Mouse (Mus musculus): ENCODE data around the gene 4931409K22Rik. TPM values are rescaled to one million over a fixed set of nuclear protein-coding genes. Genes with fewer than 3 reads are reported as not detected.

Gene 4931409K22Rik
- not detected for polyA plus RNA-seq (2015; fragmentation: Illumina TruSeq; extraction: RNeasy Lipid Tissue Mini Kit (QIAGEN cat#74804); ENCODE audit: low read depth, low replicate concordance)

GRCm38 (mm10) chr5:24556709-24557108, at the start of gene 4931409K22Rik:
Gene 4931409K22Rik, minus strand, starts transcription at chr5:24556809.

GRCm38 (mm10) chr5:24586547-24587199, 30.1 kb upstream of the 4931409K22Rik start, which contains the start of gene Chpf2:
Gene Chpf2, plus strand, starts transcription at chr5:24586741.

GRCm38 (mm10) chr5:24577183-24577929, 20.7 kb upstream of the 4931409K22Rik start, which contains the start of gene Abcf2:
Gene Abcf2, minus strand, starts transcription at chr5:24577467.

GRCm38 (mm10) chr5:24540387-24541143, 16.0 kb downstream of the 4931409K22Rik start, which contains the start of gene Asb10:
Gene Asb10, minus strand, starts transcription at chr5:24540978.

GRCm38 (mm10) chr5:24526889-24527230, 29.7 kb downstream of the 4931409K22Rik start, which contains the start of gene Gbx1:
Gene Gbx1, minus strand, starts transcription at chr5:24527202.

Other genes with a start within 250 kb of the 4931409K22Rik start
- 22.7 TPM for gene Kcnh2, start 205.2 kb downstream of the 4931409K22Rik start, polyA plus RNA-seq (2015; fragmentation: Illumina TruSeq; extraction: RNeasy Lipid Tissue Mini Kit (QIAGEN cat#74804); ENCODE audit: low read depth, low replicate concordance)
- gene Nos3, start 192.0 kb downstream of the 4931409K22Rik start, polyA plus RNA-seq (2015; fragmentation: Illumina TruSeq; extraction: RNeasy Lipid Tissue Mini Kit (QIAGEN cat#74804); ENCODE audit: low read depth, low replicate concordance), result 5.9 TPM
- 6.0 TPM for gene Atg9b, start 164.7 kb downstream of the 4931409K22Rik start, polyA plus RNA-seq (2015; fragmentation: Illumina TruSeq; extraction: RNeasy Lipid Tissue Mini Kit (QIAGEN cat#74804); ENCODE audit: low read depth, low replicate concordance)
- gene Abcb8, start 163.1 kb downstream of the 4931409K22Rik start, polyA plus RNA-seq (2015; fragmentation: Illumina TruSeq; extraction: RNeasy Lipid Tissue Mini Kit (QIAGEN cat#74804); ENCODE audit: low read depth, low replicate concordance), result 46.2 TPM
- 0.19 TPM for gene Asic3, start 143.4 kb downstream of the 4931409K22Rik start, polyA plus RNA-seq (2015; fragmentation: Illumina TruSeq; extraction: RNeasy Lipid Tissue Mini Kit (QIAGEN cat#74804); ENCODE audit: low read depth, low replicate concordance)
- 176 TPM for gene Cdk5, start 133.3 kb downstream of the 4931409K22Rik start, polyA plus RNA-seq (2015; fragmentation: Illumina TruSeq; extraction: RNeasy Lipid Tissue Mini Kit (QIAGEN cat#74804); ENCODE audit: low read depth, low replicate concordance)
- 30.8 TPM for gene Slc4a2, start 133.0 kb downstream of the 4931409K22Rik start, polyA plus RNA-seq (2015; fragmentation: Illumina TruSeq; extraction: RNeasy Lipid Tissue Mini Kit (QIAGEN cat#74804); ENCODE audit: low read depth, low replicate concordance)
- gene Fastk, start 111.5 kb downstream of the 4931409K22Rik start, polyA plus RNA-seq (2015; fragmentation: Illumina TruSeq; extraction: RNeasy Lipid Tissue Mini Kit (QIAGEN cat#74804); ENCODE audit: low read depth, low replicate concordance), result 114 TPM
- 35.1 TPM for gene Tmub1, start 109.0 kb downstream of the 4931409K22Rik start, polyA plus RNA-seq (2015; fragmentation: Illumina TruSeq; extraction: RNeasy Lipid Tissue Mini Kit (QIAGEN cat#74804); ENCODE audit: low read depth, low replicate concordance)
- gene Agap3, start 104.6 kb downstream of the 4931409K22Rik start, polyA plus RNA-seq (2015; fragmentation: Illumina TruSeq; extraction: RNeasy Lipid Tissue Mini Kit (QIAGEN cat#74804); ENCODE audit: low read depth, low replicate concordance), result 378 TPM
- 0.33 TPM for gene Gbx1, start 29.6 kb downstream of the 4931409K22Rik start, polyA plus RNA-seq (2015; fragmentation: Illumina TruSeq; extraction: RNeasy Lipid Tissue Mini Kit (QIAGEN cat#74804); ENCODE audit: low read depth, low replicate concordance)
- 0.24 TPM for gene Asb10, start 15.8 kb downstream of the 4931409K22Rik start, polyA plus RNA-seq (2015; fragmentation: Illumina TruSeq; extraction: RNeasy Lipid Tissue Mini Kit (QIAGEN cat#74804); ENCODE audit: low read depth, low replicate concordance)
- gene Abcf2, start 20.7 kb upstream of the 4931409K22Rik start, polyA plus RNA-seq (2015; fragmentation: Illumina TruSeq; extraction: RNeasy Lipid Tissue Mini Kit (QIAGEN cat#74804); ENCODE audit: low read depth, low replicate concordance), result 99.2 TPM
- 25.9 TPM for gene Chpf2, start 29.9 kb upstream of the 4931409K22Rik start, polyA plus RNA-seq (2015; fragmentation: Illumina TruSeq; extraction: RNeasy Lipid Tissue Mini Kit (QIAGEN cat#74804); ENCODE audit: low read depth, low replicate concordance)
- gene Smarcd3, start 67.6 kb upstream of the 4931409K22Rik start, polyA plus RNA-seq (2015; fragmentation: Illumina TruSeq; extraction: RNeasy Lipid Tissue Mini Kit (QIAGEN cat#74804); ENCODE audit: low read depth, low replicate concordance), result 96.9 TPM
- 64.9 TPM for gene Nub1, start 128.7 kb upstream of the 4931409K22Rik start, polyA plus RNA-seq (2015; fragmentation: Illumina TruSeq; extraction: RNeasy Lipid Tissue Mini Kit (QIAGEN cat#74804); ENCODE audit: low read depth, low replicate concordance)
- gene Wdr86, start 173.9 kb upstream of the 4931409K22Rik start, polyA plus RNA-seq (2015; fragmentation: Illumina TruSeq; extraction: RNeasy Lipid Tissue Mini Kit (QIAGEN cat#74804); ENCODE audit: low read depth, low replicate concordance), result 2.1 TPM
- 2.5 TPM for gene Crygn, start 201.2 kb upstream of the 4931409K22Rik start, polyA plus RNA-seq (2015; fragmentation: Illumina TruSeq; extraction: RNeasy Lipid Tissue Mini Kit (QIAGEN cat#74804); ENCODE audit: low read depth, low replicate concordance)

All from brain, adult 10 weeks (tissue).